Mouse (Mus musculus): ENCODE data around the gene Irgc1.

GRCm38 (mm10) chr7:24398364-24398913 lies 53.7 kb downstream of the Irgc1 start:
- TF ChIP-seq CTCF (IDR thresholded peaks at IDR 0.05; ENCODE audit: low read depth, low read length): no peak
- TF ChIP-seq GATA2 (IDR thresholded peaks at IDR 0.05; ENCODE audit: borderline replicate concordance, low read depth, low read length): no peak
- TF ChIP-seq GATA1 (IDR thresholded peaks at IDR 0.05; ENCODE audit: borderline replicate concordance, low read length): no peak
- no peak for TF ChIP-seq POLR2AphosphoS5 (IDR thresholded peaks at IDR 0.05; ENCODE audit: insufficient replicate concordance, low read depth, low read length)
